Mouse (Mus musculus) embryonic fibroblast, embryonic 13.5 days (primary cell): ENCODE results near the gene AL607142.1. TPM values are rescaled to one million over a fixed set of nuclear protein-coding genes. Genes with fewer than 3 reads are reported as not detected.

Experiments
- H3K27ac ChIP-seq: 2 replicates; pipeline ENCODE4 v1.5.1; 2012; ENCODE audit warnings: low read length, control low read depth, inconsistent platforms; ENCODE audit not compliant: insufficient read depth
- H3K4me1 ChIP-seq: 2 replicates; pipeline ENCODE4 v1.6.1; 2011; ENCODE audit warnings: low read length; ENCODE audit not compliant: control insufficient read depth, insufficient read depth
- H3K4me3 ChIP-seq: 2 replicates; pipeline ENCODE4 v1.5.1; 2011; ENCODE audit warnings: mild to moderate bottlenecking, control low read depth, low read length; ENCODE audit not compliant: insufficient read depth
- CTCF ChIP-seq: IDR thresholded peaks from 2 replicates; pipeline ENCODE4 v1.5.1; 2011; ENCODE audit warnings: mild to moderate bottlenecking, control low read depth, low read length, moderate library complexity, borderline replicate concordance; ENCODE audit not compliant: insufficient read depth
- POLR2A ChIP-seq: IDR thresholded peaks from 2 replicates; pipeline ENCODE4 v1.6.1; 2011; ENCODE audit warnings: low read depth, mild to moderate bottlenecking, control low read depth, low read length, moderate library complexity
- polyA plus RNA-seq: library from polyadenylated mRNA; stranded (reverse); fragments of >200 nt; gene quantifications from 2 replicates; pipeline ENCODE4 v1.2.4, GENCODE M21; 2011; ENCODE audit warnings: low read depth; ENCODE audit not compliant: missing spikeins, insufficient read length

The AL607142.1 gene
- polyA plus RNA-seq, 1 experiment: not detected

GRCm38 (mm10) chr4:120091997-120092783 is 27.4 kb downstream of the AL607142.1 start:
- Histone ChIP-seq H3K4me3 (no peak overlapping the region), H3K4me1 (no peaks in the 10 kb centered on the region), H3K27ac (no peak overlapping the region)
- TF ChIP-seq CTCF (no peak), POLR2A (no peak)

- H3K4me3 ChIP-seq: no peak overlapping the region
- no peaks in the 10 kb centered on the region for H3K4me1 ChIP-seq
- TF ChIP-seq POLR2A (no peak), CTCF (no peak)
- H3K27ac ChIP-seq: no peak overlapping the region
Observed at GRCm38 (mm10) chr4:120096935-120097334, 32.1 kb downstream of the AL607142.1 start.

- no peak for TF ChIP-seq POLR2A
- no peak for TF ChIP-seq CTCF
- H3K4me3 ChIP-seq: no peak overlapping the region
- no peak overlapping the region for H3K27ac ChIP-seq
- no peaks in the 10 kb centered on the region for H3K4me1 ChIP-seq
Observed at GRCm38 (mm10) chr4:120101186-120101585, 36.4 kb downstream of the AL607142.1 start.

GRCm38 (mm10) chr4:120104599-120104998 is 39.8 kb downstream of the AL607142.1 start:
- H3K27ac ChIP-seq: no peak overlapping the region
- H3K4me3 ChIP-seq: no peak overlapping the region
- H3K4me1 ChIP-seq: no peaks in the 10 kb centered on the region
- TF ChIP-seq POLR2A (no peak), CTCF (peak; percentile 73)

- Histone ChIP-seq H3K27ac (no peak overlapping the region), H3K4me3 (no peak overlapping the region), H3K4me1 (no peaks in the 10 kb centered on the region)
- TF ChIP-seq CTCF (no peak), POLR2A (no peak)
Observed at GRCm38 (mm10) chr4:120106362-120106761, 41.6 kb downstream of the AL607142.1 start.

- TF ChIP-seq POLR2A: no peak
- TF ChIP-seq CTCF: no peak
- H3K4me1 ChIP-seq: no peaks in the 10 kb centered on the region
- no peak overlapping the region for H3K27ac ChIP-seq
- H3K4me3 ChIP-seq: no peak overlapping the region
Observed at GRCm38 (mm10) chr4:120107787-120108186, 43.0 kb downstream of the AL607142.1 start.

- Histone ChIP-seq H3K27ac (no peak overlapping the region), H3K4me3 (no peak overlapping the region), H3K4me1 (no peaks in the 10 kb centered on the region)
- no peak for TF ChIP-seq CTCF
- no peak for TF ChIP-seq POLR2A
Observed at GRCm38 (mm10) chr4:120115516-120115915, 50.7 kb downstream of the AL607142.1 start.

- no peak for TF ChIP-seq POLR2A
- TF ChIP-seq CTCF: no peak
Observed at GRCm38 (mm10) chr4:120116312-120116711, 51.5 kb downstream of the AL607142.1 start.

GRCm38 (mm10) chr4:120120276-120120675 is 55.5 kb downstream of the AL607142.1 start:
- Histone ChIP-seq H3K4me3 (no peak overlapping the region), H3K4me1 (no peaks in the 10 kb centered on the region), H3K27ac (no peak overlapping the region)
- TF ChIP-seq POLR2A: no peak
- TF ChIP-seq CTCF: peak; percentile 88

More at GRCm38 (mm10) chr4:120116312-120116711, 51.5 kb downstream of the AL607142.1 start:
- H3K4me1 ChIP-seq: no peaks in the 10 kb centered on the region
- H3K27ac ChIP-seq: no peak overlapping the region
- no peak overlapping the region for H3K4me3 ChIP-seq

- peaks cover 2% of the 10 kb centered on the region; the same call in 1 of the 2 replicates for H3K4me1 ChIP-seq
- H3K4me3 ChIP-seq: no peak overlapping the region
- no peak overlapping the region for H3K27ac ChIP-seq
- TF ChIP-seq CTCF: no peak
- no peak for TF ChIP-seq POLR2A
Observed at GRCm38 (mm10) chr4:120124656-120125055, 59.9 kb downstream of the AL607142.1 start.

GRCm38 (mm10) chr4:120126047-120126446 is 61.3 kb downstream of the AL607142.1 start:
- no peak for TF ChIP-seq CTCF
- no peak for TF ChIP-seq POLR2A
- Histone ChIP-seq H3K4me1 (peaks cover 2% of the 10 kb centered on the region; the same call in 1 of the 2 replicates), H3K27ac (no peak overlapping the region), H3K4me3 (no peak overlapping the region)

GRCm38 (mm10) chr4:120127333-120127732 is 62.5 kb downstream of the AL607142.1 start:
- Histone ChIP-seq H3K4me1 (peaks cover 6% of the 10 kb centered on the region), H3K27ac (no peak overlapping the region), H3K4me3 (no peak overlapping the region)
- no peak for TF ChIP-seq CTCF
- no peak for TF ChIP-seq POLR2A
